Mouse (Mus musculus): ENCODE data around the gene Rprd2. TPM values are rescaled to one million over a fixed set of nuclear protein-coding genes. Genes with fewer than 3 reads are reported as not detected.
"Not testable (repeated sequence)": the region's sequence is repeated elsewhere in the genome, so short reads cannot be mapped to it uniquely, and the experiment has no call there.

Rprd2 gene
- polyA plus RNA-seq, 1 experiment from 2014 or later: 21.2 TPM

DNA sequence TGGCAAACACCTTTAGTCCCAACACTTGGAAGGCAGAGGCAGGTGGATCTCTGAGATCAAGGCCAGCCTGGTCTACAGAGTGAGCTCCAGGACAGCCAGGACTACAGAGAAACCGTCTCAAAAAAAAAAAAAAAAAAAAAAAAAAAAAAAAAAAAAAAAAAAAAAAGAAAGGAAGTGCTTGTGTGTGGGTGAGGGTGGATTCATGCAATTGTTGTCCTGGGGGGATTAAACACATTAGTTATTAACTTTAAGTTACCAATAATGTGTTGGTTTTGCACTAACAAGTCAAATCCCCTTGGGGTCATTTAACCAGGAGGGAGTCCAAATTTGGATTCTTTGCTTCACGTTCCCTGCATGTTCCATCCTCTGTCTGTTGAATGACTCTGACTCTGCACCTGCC, 7.6 kb upstream of the Rprd2 start:
- no peaks in the 10 kb centered on the region for H3K9me3 ChIP-seq (ENCODE audit: control insufficient read depth, low read length)
- no peak overlapping the region for H3K4me2 ChIP-seq (replicated peaks)
- H3K4me3 ChIP-seq (replicated peaks; ENCODE audit: low read length): no peak overlapping the region
- no peak overlapping the region for H3K9ac ChIP-seq
- H3K36me3 ChIP-seq (replicated peaks; ENCODE audit: control insufficient read depth, insufficient read depth): peaks cover 39% of the 10 kb centered on the region
- DNase-seq (ENCODE audit: low spot score): no peak
- H3K4me1 ChIP-seq (replicated peaks; ENCODE audit: control insufficient read depth, insufficient read depth, low read length): no peaks in the 10 kb centered on the region
- WGBS: 69% methylated on average over 2 of the region's 2 CpGs
- H3K27ac ChIP-seq: no peak overlapping the region
- ATAC-seq (ENCODE audit: low FRiP score): no peak
- no peaks in the 10 kb centered on the region for H3K27me3 ChIP-seq (ENCODE audit: control insufficient read depth, insufficient read depth, low read length)

DNA sequence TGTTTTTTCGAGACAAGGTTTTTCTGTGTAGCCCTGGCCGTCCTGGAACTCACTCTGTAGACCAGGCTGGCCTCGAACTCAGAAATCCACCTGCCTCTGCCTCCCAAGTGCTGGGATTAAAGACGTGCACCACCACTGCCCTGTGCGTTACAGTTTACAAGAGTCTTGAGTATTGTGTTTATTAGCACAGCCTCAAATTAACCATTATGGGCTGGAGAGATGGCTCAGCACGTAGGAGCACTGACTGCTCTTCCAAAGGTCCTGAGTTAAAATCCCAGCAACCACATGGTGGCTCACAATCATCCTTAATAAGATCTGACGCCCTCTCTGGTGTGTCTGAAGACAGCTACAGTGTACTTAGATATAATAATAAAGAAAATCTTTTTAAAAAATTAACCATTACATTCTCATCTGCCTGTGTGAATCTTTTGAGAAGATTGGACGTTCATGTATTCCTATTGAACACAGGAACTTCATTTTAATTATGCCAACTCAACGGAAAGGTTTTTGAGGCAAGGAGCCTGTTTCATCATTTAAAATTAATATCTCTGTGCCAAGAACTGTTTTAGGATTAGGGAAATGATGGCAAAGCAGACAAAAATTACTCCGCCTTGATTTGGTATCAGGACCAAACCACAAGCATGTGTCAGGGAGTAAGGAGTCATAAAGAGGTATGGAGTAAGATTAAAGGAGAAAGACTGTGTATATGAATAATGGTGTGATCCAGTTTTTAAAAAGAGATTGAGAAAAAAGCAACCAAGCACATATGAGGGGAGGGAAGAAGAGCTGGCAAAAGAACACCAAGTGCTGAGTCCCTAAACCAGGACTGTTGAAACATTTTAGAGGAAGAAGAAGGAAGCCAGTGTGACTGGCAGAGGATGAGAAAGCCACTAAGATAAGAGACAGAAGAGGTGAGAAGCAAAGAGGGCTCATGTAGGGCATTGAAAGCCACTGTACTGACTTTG, 1.7 kb upstream of the Rprd2 start:
- WGBS: 36% methylated on average over 10 of the region's 10 CpGs
- Histone ChIP-seq H3K9ac (peak overlapping the region; percentile 66), H3K4me2 (replicated peaks) (peak overlapping the region; percentile 65), H3K4me1 (replicated peaks; ENCODE audit: control insufficient read depth, insufficient read depth, low read length) (peaks cover 32% of the 10 kb centered on the region), H3K36me3 (replicated peaks; ENCODE audit: control insufficient read depth, insufficient read depth) (no peaks in the 10 kb centered on the region), H3K27me3 (ENCODE audit: control insufficient read depth, insufficient read depth, low read length) (no peaks in the 10 kb centered on the region), H3K4me3 (replicated peaks; ENCODE audit: low read length) (peak overlapping the region; percentile 90), H3K9me3 (ENCODE audit: control insufficient read depth, low read length) (no peaks in the 10 kb centered on the region), H3K27ac (peak overlapping the region; percentile 98)
- ATAC-seq (ENCODE audit: low FRiP score) (peak; percentile 3; the same call in 1 of the 2 replicates), DNase-seq (ENCODE audit: low spot score) (no peak)

DNA sequence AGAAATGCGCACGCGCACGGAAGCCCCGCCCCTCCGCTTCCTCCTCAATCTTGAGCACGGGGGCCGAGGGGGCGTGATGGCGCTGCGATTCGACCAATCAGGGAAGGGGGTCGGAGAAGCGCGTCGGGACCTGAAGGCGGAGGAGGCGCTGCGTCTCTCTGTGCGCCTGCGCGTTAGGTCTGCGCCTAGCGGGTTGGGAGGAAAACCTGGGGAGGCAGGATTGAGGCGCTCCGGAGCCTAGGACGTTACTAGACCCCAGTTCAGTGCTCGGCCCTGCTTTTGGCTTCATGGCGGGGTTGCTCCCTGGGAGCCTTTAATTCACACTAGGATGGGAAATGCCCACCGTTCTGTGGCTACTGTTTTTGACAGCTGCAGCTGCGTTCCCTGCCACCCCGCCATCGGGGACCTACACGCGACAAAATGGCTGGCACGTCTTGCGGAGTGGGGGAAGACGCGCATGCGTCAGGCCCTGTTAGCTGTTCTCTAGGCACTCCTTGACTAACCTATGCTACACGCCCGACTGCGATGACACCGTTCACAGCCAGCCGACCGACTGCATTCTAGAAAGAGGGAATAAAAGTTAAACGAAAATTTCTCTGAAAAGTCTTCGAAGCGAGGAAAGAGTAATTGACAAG, 805 bp upstream of the Rprd2 start:
- Histone ChIP-seq H3K9ac (peak overlapping the region; percentile 66), H3K4me2 (replicated peaks) (peak overlapping the region; percentile 65), H3K27me3 (ENCODE audit: control insufficient read depth, insufficient read depth, low read length) (no peaks in the 10 kb centered on the region), H3K36me3 (replicated peaks; ENCODE audit: control insufficient read depth, insufficient read depth) (no peaks in the 10 kb centered on the region), H3K27ac (peak overlapping the region; percentile 100), H3K4me1 (replicated peaks; ENCODE audit: control insufficient read depth, insufficient read depth, low read length) (peaks cover 35% of the 10 kb centered on the region), H3K9me3 (ENCODE audit: control insufficient read depth, low read length) (no peaks in the 10 kb centered on the region), H3K4me3 (replicated peaks; ENCODE audit: low read length) (peak overlapping the region; percentile 90)
- WGBS: under 1% methylated on average over 49 of the region's 49 CpGs
- ATAC-seq (ENCODE audit: low FRiP score): peak; percentile 96
- peak; percentile 99 for DNase-seq (ENCODE audit: low spot score)

DNA sequence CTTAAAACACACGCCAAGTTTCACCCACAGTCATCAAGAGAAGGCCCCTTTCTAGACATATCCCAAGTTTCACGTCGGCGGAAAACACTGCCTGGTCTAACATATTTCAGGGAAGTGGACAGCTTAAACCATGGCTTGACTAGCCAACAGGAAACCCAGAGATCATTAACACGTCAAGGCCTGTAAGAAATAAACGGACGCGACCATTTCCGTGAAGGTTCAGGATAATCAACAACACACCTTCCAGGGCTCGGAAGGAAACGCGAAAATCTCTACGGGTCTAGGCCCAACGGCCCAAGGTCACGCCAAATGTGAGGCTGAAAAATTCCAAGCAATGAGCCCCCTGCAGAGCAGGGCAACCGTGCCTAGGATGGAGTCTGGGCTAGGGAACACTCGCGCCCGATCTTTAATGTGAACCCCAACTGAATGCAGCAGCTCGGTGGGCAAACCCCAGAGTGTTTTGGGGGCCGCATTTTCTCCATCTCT, 594 bp downstream of the Rprd2 start:
- Histone ChIP-seq H3K4me2 (replicated peaks) (peak overlapping the region; percentile 60), H3K4me3 (replicated peaks; ENCODE audit: low read length) (peak overlapping the region; percentile 90), H3K9me3 (ENCODE audit: control insufficient read depth, low read length) (no peaks in the 10 kb centered on the region), H3K27ac (peak overlapping the region; percentile 100), H3K27me3 (ENCODE audit: control insufficient read depth, insufficient read depth, low read length) (no peaks in the 10 kb centered on the region), H3K9ac (peak overlapping the region; percentile 97), H3K4me1 (replicated peaks; ENCODE audit: control insufficient read depth, insufficient read depth, low read length) (peaks cover 35% of the 10 kb centered on the region), H3K36me3 (replicated peaks; ENCODE audit: control insufficient read depth, insufficient read depth) (no peaks in the 10 kb centered on the region)
- DNase-seq (ENCODE audit: low spot score): peak; percentile 56
- ATAC-seq (ENCODE audit: low FRiP score): no peak
- WGBS: under 1% methylated on average over 21 of the region's 21 CpGs

DNA sequence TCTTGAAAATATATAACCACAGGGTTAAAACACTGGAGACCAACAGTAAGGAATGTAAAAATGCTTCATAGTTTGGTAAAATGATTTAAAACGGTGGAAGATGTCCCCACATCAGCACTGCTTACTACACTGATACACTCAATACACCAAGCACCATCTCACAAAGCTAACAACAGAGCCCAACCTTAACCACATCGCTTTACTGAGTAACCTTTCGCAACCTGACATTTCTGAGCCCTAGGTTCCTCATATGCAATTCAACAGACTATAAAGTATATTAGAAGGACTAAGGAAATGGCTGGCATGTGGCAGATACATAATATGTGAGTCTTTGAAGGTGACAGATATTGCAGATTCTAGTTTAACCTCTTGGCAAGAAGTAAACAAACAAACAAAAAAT, 2.0 kb downstream of the Rprd2 start:
- ATAC-seq (ENCODE audit: low FRiP score): no peak
- 0 out of 2 replicates have a peak overlapping the region, but pooled peaks have one; percentile 3 for H3K4me3 ChIP-seq (replicated peaks; ENCODE audit: low read length)

DNA sequence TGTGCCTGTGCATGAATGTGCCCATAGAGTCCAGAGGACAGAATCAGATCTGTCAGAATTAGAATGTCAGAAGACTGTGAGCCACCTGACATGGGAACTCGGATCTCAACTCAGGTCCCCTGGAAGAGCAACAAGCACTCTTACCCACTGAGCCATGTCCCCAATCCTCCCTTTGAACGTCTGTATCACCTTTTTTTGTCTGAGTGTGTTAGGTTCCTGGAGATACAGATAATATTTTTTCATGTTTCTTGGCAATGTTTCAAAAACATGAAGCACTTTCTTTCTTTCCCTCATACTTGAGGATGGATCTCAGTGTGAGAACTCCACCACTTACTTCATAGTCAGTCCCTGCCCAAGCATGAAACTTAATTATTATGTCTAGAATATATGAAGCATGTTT, 10.3 kb downstream of the Rprd2 start:
- DNase-seq (ENCODE audit: low spot score) (no peak), ATAC-seq (ENCODE audit: low FRiP score) (no peak)
- no peaks in the 10 kb centered on the region for H3K9me3 ChIP-seq (ENCODE audit: control insufficient read depth, low read length)
- 75% methylated on average over 2 of the region's 2 CpGs for WGBS
- H3K36me3 ChIP-seq (replicated peaks; ENCODE audit: control insufficient read depth, insufficient read depth): peaks cover 15% of the 10 kb centered on the region
- H3K27me3 ChIP-seq (ENCODE audit: control insufficient read depth, insufficient read depth, low read length): no peaks in the 10 kb centered on the region
- H3K9ac ChIP-seq: no peak overlapping the region
- no peak overlapping the region for H3K4me3 ChIP-seq (replicated peaks; ENCODE audit: low read length)
- no peak overlapping the region for H3K4me2 ChIP-seq (replicated peaks)
- H3K4me1 ChIP-seq (replicated peaks; ENCODE audit: control insufficient read depth, insufficient read depth, low read length): no peaks in the 10 kb centered on the region
- no peak overlapping the region for H3K27ac ChIP-seq

More for the DNA sequence above, 2.0 kb downstream of the Rprd2 start:
- H3K4me2 ChIP-seq (replicated peaks): peak overlapping the region; percentile 60
- H3K9me3 ChIP-seq (ENCODE audit: control insufficient read depth, low read length): no peaks in the 10 kb centered on the region
- 93% methylated on average over 3 of the region's 3 CpGs for WGBS
- DNase-seq (ENCODE audit: low spot score): no peak
- 0 out of 2 replicates have a peak overlapping the region, but pooled peaks have one; percentile 0 for H3K9ac ChIP-seq
- H3K27me3 ChIP-seq (ENCODE audit: control insufficient read depth, insufficient read depth, low read length): no peaks in the 10 kb centered on the region
- no peaks in the 10 kb centered on the region for H3K36me3 ChIP-seq (replicated peaks; ENCODE audit: control insufficient read depth, insufficient read depth)
- peaks cover 35% of the 10 kb centered on the region for H3K4me1 ChIP-seq (replicated peaks; ENCODE audit: control insufficient read depth, insufficient read depth, low read length)
- no peak overlapping the region for H3K27ac ChIP-seq

DNA sequence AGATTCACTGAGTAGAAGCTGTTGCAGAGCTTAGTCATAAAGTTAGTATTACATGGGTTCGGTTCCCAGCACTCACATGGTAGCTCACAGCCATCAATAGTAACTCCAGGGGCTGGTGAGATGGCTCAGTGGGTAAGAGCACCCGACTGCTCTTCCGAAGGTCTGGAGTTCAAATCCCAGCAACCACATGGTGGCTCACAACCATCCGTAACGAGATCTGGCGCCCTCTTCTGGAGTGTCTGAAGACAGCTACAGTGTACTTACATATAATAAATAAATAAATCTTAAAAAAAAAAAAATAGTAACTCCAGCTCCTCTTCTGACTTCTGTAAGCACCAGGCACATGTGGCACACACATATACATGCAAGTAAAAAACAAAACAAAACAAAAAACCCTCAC, 11.0 kb downstream of the Rprd2 start:
- not testable (repeated sequence) for H3K9ac ChIP-seq; H3K4me1 ChIP-seq (replicated peaks; ENCODE audit: control insufficient read depth, insufficient read depth, low read length); ATAC-seq (ENCODE audit: low FRiP score); H3K27ac ChIP-seq; H3K27me3 ChIP-seq (ENCODE audit: control insufficient read depth, insufficient read depth, low read length); DNase-seq (ENCODE audit: low spot score); H3K4me2 ChIP-seq (replicated peaks); H3K9me3 ChIP-seq (ENCODE audit: control insufficient read depth, low read length); H3K4me3 ChIP-seq (replicated peaks; ENCODE audit: low read length)
- peaks cover 15% of the 10 kb centered on the region for H3K36me3 ChIP-seq (replicated peaks; ENCODE audit: control insufficient read depth, insufficient read depth)
- WGBS: 75% methylated on average over 4 of the region's 6 CpGs

DNA sequence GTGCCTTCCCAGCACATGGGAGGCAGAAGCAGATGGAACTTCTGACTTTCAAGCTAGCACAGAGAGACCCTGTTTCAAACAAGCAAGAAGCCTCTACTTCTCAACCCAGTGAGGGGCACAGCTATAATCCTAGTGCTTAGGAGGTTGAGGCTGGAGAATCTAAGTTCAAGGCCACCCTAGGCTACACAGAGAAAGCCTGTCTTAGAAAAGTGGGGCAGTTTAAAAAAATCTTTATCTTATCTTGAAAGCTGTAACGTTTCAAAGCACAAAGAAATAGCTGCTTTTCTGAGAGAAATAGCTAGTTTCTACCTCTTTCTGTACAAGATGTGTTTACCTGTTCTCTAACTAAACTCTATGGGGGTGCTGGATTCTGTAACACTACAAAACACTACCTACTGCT, 12.0 kb downstream of the Rprd2 start:
- H3K4me1 ChIP-seq (replicated peaks; ENCODE audit: control insufficient read depth, insufficient read depth, low read length): no peaks in the 10 kb centered on the region
- H3K36me3 ChIP-seq (replicated peaks; ENCODE audit: control insufficient read depth, insufficient read depth): peaks cover 15% of the 10 kb centered on the region
- 96% methylated on average over 1 of the region's 1 CpGs for WGBS
- H3K4me3 ChIP-seq (replicated peaks; ENCODE audit: low read length): no peak overlapping the region
- H3K9me3 ChIP-seq (ENCODE audit: control insufficient read depth, low read length): no peaks in the 10 kb centered on the region
- H3K27me3 ChIP-seq (ENCODE audit: control insufficient read depth, insufficient read depth, low read length): no peaks in the 10 kb centered on the region
- ATAC-seq (ENCODE audit: low FRiP score) (no peak), DNase-seq (ENCODE audit: low spot score) (no peak)
- no peak overlapping the region for H3K27ac ChIP-seq
- H3K9ac ChIP-seq: no peak overlapping the region
- H3K4me2 ChIP-seq (replicated peaks): no peak overlapping the region

DNA sequence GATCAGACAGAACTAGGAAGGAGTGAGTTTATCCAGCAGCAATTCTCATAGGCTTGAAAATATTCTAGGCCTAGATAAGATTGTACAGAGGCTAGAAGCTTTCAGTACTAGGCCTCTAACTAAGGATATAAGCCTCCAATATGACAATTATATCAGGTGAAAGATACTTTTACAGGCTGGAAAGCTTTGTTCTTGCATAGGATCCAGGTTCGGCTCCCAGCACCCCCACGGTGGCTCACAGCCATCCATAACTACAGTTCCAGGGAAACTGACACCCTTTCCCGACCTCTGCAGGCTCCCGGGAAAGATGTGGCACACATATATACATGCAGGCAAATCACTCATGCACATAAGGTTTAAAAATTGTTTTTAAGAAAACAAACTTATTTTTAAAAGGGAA, 14.8 kb downstream of the Rprd2 start:
- H3K9me3 ChIP-seq (ENCODE audit: control insufficient read depth, low read length): no peaks in the 10 kb centered on the region
- H3K27ac ChIP-seq: no peak overlapping the region
- H3K4me3 ChIP-seq (replicated peaks; ENCODE audit: low read length): no peak overlapping the region
- no peak overlapping the region for H3K9ac ChIP-seq
- DNase-seq (ENCODE audit: low spot score) (no peak), ATAC-seq (ENCODE audit: low FRiP score) (no peak)
- H3K4me1 ChIP-seq (replicated peaks; ENCODE audit: control insufficient read depth, insufficient read depth, low read length): no peaks in the 10 kb centered on the region
- H3K4me2 ChIP-seq (replicated peaks): no peak overlapping the region
- WGBS: 97% methylated on average over 4 of the region's 4 CpGs
- H3K27me3 ChIP-seq (ENCODE audit: control insufficient read depth, insufficient read depth, low read length): no peaks in the 10 kb centered on the region
- peaks cover 15% of the 10 kb centered on the region for H3K36me3 ChIP-seq (replicated peaks; ENCODE audit: control insufficient read depth, insufficient read depth)
